Mouse (Mus musculus) liver, adult 2 months (tissue): ENCODE measurements at regions not wholly inside any gene's neighbourhood (a gene's known extent, or its start where the extent isn't known, plus 50 kb on each side); places are given as distances from the start of the nearest gene placed in this dataset.

Experiments used
- CTCF ChIP-seq: fragments of 200-500 bp; IDR thresholded peaks from 2 replicates; pipeline ENCODE4 v1.5.1; 2011; ENCODE audit warnings: low read depth, low read length, control low read depth
- POLR2A ChIP-seq: fragments of 200-500 bp; IDR thresholded peaks from 2 replicates; pipeline ENCODE4 v1.6.1; 2011; ENCODE audit warnings: low read length, control low read depth; ENCODE audit not compliant: insufficient read depth; ENCODE audit errors: extremely low read depth

- TF ChIP-seq CTCF, result no peak
- no peak for TF ChIP-seq POLR2A
Measured at GRCm38 (mm10) chr5:116661851-116662250, 70.2 kb upstream of the Srrm4 start.
